Mouse (Mus musculus): Measurements from ENCODE around the gene Ube2r2. TPM values are rescaled to one million over a fixed set of nuclear protein-coding genes. Genes with fewer than 3 reads are reported as not detected.

Gene Ube2r2
- polyA plus RNA-seq, 1 experiment from 2014 or later = 92.5 TPM

DNA sequence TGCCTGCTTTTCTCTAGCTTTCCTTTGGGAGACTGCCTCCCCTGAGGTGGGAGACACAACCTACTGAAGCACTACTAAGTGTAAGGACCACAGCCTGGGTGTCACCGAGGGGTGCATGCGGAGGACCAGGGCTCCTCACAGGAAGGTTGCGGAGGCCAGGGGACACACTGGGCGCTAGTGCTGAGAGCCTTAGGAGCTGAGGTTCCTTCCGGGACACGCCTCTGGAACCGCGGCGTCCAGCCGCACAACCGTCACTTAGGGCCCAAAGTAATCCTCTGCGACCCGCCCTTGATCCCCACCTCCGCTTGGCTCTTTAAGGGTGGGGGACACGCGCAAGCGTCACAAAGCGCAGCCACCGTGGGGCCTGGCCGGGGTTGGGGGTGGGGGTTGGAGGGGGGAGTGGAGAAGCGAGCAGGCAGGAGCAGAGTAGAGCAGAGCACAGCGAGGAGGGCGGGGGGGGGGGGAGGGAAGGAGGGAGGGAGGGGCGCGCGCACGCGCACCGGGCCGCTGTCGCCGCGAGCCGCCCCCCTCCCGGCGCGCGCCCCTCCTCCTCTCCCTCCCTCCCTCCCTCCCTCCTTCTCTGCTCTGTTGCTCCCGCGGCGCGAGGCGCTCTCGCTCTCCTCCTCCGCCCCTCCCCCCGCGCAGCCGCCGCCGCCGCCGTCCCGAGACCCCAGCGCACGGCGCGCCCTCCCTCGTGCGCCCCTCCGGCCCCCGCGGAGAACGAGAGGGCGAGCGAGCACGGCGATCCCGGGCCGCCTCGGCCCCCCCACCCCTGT lies 420 bp upstream of the Ube2r2 start:
- Histone ChIP-seq H3K9me3 (ENCODE audit: low read depth, low read length) (no peaks in the 10 kb centered on the region), H3K27ac (ENCODE audit: low read depth) (peak overlapping the region; percentile 99), H3K27me3 (ENCODE audit: insufficient read depth, low read length) (no peaks in the 10 kb centered on the region), H3K36me3 (ENCODE audit: insufficient read depth) (0 out of 2 replicates have a peak, but pooled peaks cover 12% of the 10 kb centered on the region), H3K9ac (peak overlapping the region; percentile 100), H3K4me1 (ENCODE audit: insufficient read depth) (no peaks in the 10 kb centered on the region), H3K4me2 (peak overlapping the region; percentile 75), H3K4me3 (ENCODE audit: low read depth, low read length) (peak overlapping the region; percentile 94)
- DNase-seq (peak; percentile 86), ATAC-seq (ENCODE audit: insufficient read depth) (peak; percentile 95)
- TF ChIP-seq CTCF (IDR thresholded peaks at IDR 0.05; ENCODE audit: low read depth) = no peak
- WGBS = 0% methylated on average over 29 of the region's 70 CpGs

DNA sequence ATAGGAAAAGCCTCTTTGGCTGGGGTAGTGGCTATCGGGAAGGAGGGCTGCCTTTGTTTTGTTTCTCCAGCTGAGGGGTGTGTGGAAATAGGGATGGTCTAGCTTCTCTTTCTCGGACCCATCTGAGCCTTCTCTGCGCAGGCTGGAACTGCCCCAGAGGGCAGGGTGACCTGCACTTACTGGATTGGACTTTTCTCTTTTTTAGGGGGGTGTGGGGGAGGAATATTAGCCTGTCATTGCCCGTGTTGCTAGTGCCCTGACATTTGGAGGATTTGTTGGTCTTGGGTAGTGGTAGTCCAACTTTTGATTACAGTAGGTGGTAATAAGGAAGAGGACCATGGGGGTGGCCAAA lies 887 bp downstream of the Ube2r2 start:
- DNase-seq (no peak), ATAC-seq (ENCODE audit: insufficient read depth) (peak; percentile 18)
- Histone ChIP-seq H3K4me2 (peak overlapping the region; percentile 75), H3K9ac (peak overlapping the region; percentile 100), H3K36me3 (ENCODE audit: insufficient read depth) (peaks cover 24% of the 10 kb centered on the region; the same call in 1 of the 2 replicates), H3K4me1 (ENCODE audit: insufficient read depth) (no peaks in the 10 kb centered on the region), H3K4me3 (ENCODE audit: low read depth, low read length) (peak overlapping the region; percentile 94), H3K27ac (ENCODE audit: low read depth) (peak overlapping the region; percentile 99), H3K27me3 (ENCODE audit: insufficient read depth, low read length) (no peaks in the 10 kb centered on the region), H3K9me3 (ENCODE audit: low read depth, low read length) (no peaks in the 10 kb centered on the region)
- 0% methylated on average over 4 of the region's 4 CpGs for WGBS
- TF ChIP-seq CTCF (IDR thresholded peaks at IDR 0.05; ENCODE audit: low read depth) = no peak

DNA sequence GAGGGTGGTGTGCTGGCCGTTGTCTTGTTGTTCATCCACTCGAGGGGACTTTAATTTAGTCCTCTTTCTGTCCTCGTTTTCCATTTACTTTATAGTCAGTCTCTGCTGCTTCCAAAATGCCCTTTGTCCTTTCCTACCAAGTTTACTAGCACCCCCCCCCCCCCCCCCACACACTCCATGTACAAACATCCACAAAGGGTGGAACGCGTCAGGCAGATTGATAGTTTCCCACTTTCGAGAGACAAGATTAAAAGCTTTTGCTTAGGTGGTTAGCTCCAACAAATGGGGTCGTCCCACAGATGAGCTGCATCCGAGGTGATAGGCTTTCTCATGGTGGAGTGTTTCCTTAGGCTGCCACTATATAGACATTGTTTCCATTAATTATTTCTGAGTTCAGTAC lies 1.3 kb downstream of the Ube2r2 start:
- TF ChIP-seq CTCF (IDR thresholded peaks at IDR 0.05; ENCODE audit: low read depth) = no peak
- H3K9me3 ChIP-seq (ENCODE audit: low read depth, low read length) = no peaks in the 10 kb centered on the region
- peak overlapping the region; percentile 75 for H3K4me2 ChIP-seq
- no peaks in the 10 kb centered on the region for H3K4me1 ChIP-seq (ENCODE audit: insufficient read depth)
- H3K9ac ChIP-seq = peak overlapping the region; percentile 100
- no peak for ATAC-seq (ENCODE audit: insufficient read depth)
- peak overlapping the region; percentile 99 for H3K27ac ChIP-seq (ENCODE audit: low read depth)
- 0% methylated on average over 8 of the region's 8 CpGs for WGBS
- peak overlapping the region; percentile 94 for H3K4me3 ChIP-seq (ENCODE audit: low read depth, low read length)
- H3K27me3 ChIP-seq (ENCODE audit: insufficient read depth, low read length) = no peaks in the 10 kb centered on the region
- DNase-seq = peak; percentile 34
- H3K36me3 ChIP-seq (ENCODE audit: insufficient read depth) = peaks cover 24% of the 10 kb centered on the region; the same call in 1 of the 2 replicates

DNA sequence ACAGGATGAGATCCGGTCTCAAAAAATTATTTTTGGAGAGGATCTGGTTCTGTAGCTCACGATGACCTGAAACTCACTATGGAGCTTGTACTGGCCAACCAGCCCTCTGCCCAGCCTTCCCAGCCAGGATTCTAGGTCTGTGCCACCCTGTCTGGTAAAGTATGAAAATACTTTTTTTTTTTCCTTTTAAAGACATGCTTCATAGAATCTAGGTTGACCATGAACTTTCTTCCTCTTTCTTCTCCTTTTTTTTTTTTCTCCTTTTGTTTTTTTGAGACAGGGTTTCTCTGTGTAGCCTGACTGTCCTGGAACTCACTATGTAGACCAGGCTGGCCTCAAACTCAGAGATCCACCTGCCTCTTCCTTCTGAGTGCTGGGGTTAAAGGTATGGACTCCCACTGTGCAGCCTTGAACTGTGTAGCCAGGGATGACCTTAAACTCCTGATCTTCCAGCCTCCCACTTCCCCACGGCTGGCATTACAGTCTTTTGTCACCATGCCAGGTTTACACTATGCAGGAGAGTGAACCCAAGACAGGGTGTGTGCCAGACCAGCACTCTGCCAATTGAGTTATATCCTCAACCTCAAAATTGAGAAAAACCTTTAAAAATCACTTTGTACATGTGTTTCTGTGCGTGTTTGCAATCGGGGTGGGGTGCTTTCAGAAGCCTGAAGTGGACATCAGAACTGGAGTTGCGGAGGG lies 4.8 kb downstream of the Ube2r2 start:
- Histone ChIP-seq H3K9me3 (ENCODE audit: low read depth, low read length) (no peaks in the 10 kb centered on the region), H3K4me2 (no peak overlapping the region), H3K9ac (no peak overlapping the region), H3K4me3 (ENCODE audit: low read depth, low read length) (no peak overlapping the region), H3K36me3 (ENCODE audit: insufficient read depth) (peaks cover 38% of the 10 kb centered on the region; the same call in 1 of the 2 replicates), H3K4me1 (ENCODE audit: insufficient read depth) (no peaks in the 10 kb centered on the region), H3K27me3 (ENCODE audit: insufficient read depth, low read length) (no peaks in the 10 kb centered on the region), H3K27ac (ENCODE audit: low read depth) (no peak overlapping the region)
- ATAC-seq (ENCODE audit: insufficient read depth) = no peak
- no peak for TF ChIP-seq CTCF (IDR thresholded peaks at IDR 0.05; ENCODE audit: low read depth)
- 89% methylated on average over 6 of the region's 6 CpGs for WGBS
- DNase-seq = no peak

DNA sequence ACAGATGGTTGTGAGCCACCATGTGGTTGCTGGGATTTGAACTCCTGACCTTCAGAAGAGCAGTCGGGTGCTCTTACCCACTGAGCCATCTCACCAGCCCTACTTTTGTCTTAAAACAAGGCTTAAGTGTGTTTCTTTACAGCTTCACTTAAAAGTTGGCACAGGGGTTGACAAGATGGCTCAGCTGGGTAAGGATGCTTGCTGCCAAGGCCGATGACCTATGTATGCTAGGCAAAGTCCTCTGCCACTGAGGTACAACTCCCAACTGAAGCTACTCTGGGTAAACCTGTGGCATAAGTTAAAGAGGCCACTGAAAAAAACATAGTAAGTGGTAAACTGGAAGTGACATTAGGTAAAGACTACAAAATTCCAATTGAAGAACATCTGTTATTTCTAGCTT lies 7.1 kb downstream of the Ube2r2 start:
- no peak overlapping the region for H3K4me2 ChIP-seq
- H3K4me1 ChIP-seq (ENCODE audit: insufficient read depth) = no peaks in the 10 kb centered on the region
- no peak for DNase-seq

DNA sequence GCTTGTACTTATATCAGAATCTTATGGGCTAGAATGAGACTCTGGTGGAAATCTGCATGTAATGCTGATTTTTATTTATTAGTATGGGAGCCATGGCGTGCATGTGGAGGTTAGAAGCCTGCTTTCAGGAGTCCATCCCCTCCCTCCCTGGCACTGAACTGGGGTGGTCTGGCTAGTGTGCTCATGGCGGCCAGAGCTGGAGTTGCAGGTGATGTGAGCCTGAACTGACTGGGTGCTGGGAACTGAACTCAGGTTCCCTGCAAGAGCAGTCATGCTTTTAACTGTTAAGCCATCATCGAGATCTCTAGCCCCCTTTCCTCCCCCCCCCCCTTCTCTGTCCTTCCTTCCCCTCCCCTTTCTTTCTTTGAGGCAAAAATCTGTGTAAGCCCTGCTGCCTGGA lies 14.3 kb downstream of the Ube2r2 start:
- Histone ChIP-seq H3K36me3 (ENCODE audit: insufficient read depth) (peaks cover 5% of the 10 kb centered on the region; the same call in 1 of the 2 replicates), H3K4me1 (ENCODE audit: insufficient read depth) (no peaks in the 10 kb centered on the region), H3K27me3 (ENCODE audit: insufficient read depth, low read length) (no peaks in the 10 kb centered on the region), H3K9me3 (ENCODE audit: low read depth, low read length) (no peaks in the 10 kb centered on the region), H3K4me3 (ENCODE audit: low read depth, low read length) (no peak overlapping the region), H3K4me2 (no peak overlapping the region), H3K9ac (no peak overlapping the region), H3K27ac (ENCODE audit: low read depth) (no peak overlapping the region)
- no peak for TF ChIP-seq CTCF (IDR thresholded peaks at IDR 0.05; ENCODE audit: low read depth)
- DNase-seq (no peak), ATAC-seq (ENCODE audit: insufficient read depth) (no peak)
- WGBS = 79% methylated on average over 3 of the region's 3 CpGs

More for the DNA sequence above, 7.1 kb downstream of the Ube2r2 start:
- no peak overlapping the region for H3K27ac ChIP-seq (ENCODE audit: low read depth)
- no peak overlapping the region for H3K4me3 ChIP-seq (ENCODE audit: low read depth, low read length)
- no peak for TF ChIP-seq CTCF (IDR thresholded peaks at IDR 0.05; ENCODE audit: low read depth)
- no peaks in the 10 kb centered on the region for H3K9me3 ChIP-seq (ENCODE audit: low read depth, low read length)
- ATAC-seq (ENCODE audit: insufficient read depth) = no peak
- H3K27me3 ChIP-seq (ENCODE audit: insufficient read depth, low read length) = no peaks in the 10 kb centered on the region
- peaks cover 38% of the 10 kb centered on the region; the same call in 1 of the 2 replicates for H3K36me3 ChIP-seq (ENCODE audit: insufficient read depth)
- WGBS = 83% methylated on average over 2 of the region's 2 CpGs
- H3K9ac ChIP-seq = no peak overlapping the region

DNA sequence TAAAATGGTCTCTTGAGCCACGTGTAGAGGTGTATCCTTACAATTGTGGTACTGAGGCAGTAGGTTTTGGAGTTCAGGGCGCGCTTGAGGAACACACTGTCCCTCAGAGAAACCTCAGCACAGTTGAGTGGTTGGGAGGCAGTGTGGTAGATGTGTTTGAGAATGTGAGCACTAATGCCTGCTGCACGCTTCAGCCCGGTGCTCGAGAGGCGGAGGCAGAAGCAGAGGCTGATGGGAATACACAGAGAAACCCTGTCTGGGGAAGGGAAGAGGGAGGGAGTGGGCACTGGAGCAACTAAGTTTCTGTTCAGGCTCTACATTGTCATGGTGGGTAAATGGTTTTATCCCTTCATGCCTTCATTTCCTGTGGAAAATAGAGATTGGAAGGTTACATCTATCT lies 15.6 kb downstream of the Ube2r2 start:
- ATAC-seq (ENCODE audit: insufficient read depth) (no peak), DNase-seq (no peak)
- Histone ChIP-seq H3K27ac (ENCODE audit: low read depth) (no peak overlapping the region), H3K4me2 (no peak overlapping the region), H3K4me1 (ENCODE audit: insufficient read depth) (no peaks in the 10 kb centered on the region), H3K4me3 (ENCODE audit: low read depth, low read length) (no peak overlapping the region), H3K9me3 (ENCODE audit: low read depth, low read length) (no peaks in the 10 kb centered on the region), H3K36me3 (ENCODE audit: insufficient read depth) (peaks cover 5% of the 10 kb centered on the region; the same call in 1 of the 2 replicates), H3K9ac (no peak overlapping the region), H3K27me3 (ENCODE audit: insufficient read depth, low read length) (no peaks in the 10 kb centered on the region)
- WGBS = 93% methylated on average over 7 of the region's 7 CpGs
- TF ChIP-seq CTCF (IDR thresholded peaks at IDR 0.05; ENCODE audit: low read depth) = no peak
